Mouse (Mus musculus) G1E (cell line): ENCODE results near the gene Faf2. TPM values are rescaled to one million over a fixed set of nuclear protein-coding genes. Genes with fewer than 3 reads are reported as not detected.

Experiments used
- ATAC-seq: 2 replicates; pipeline ENCODE4 v1.8.0; 2016; ENCODE audit warnings: mild to moderate bottlenecking; ENCODE audit not compliant: insufficient number of reproducible peaks, poor library complexity, low FRiP score, severe bottlenecking; ENCODE audit errors: extremely low read depth
- DNase-seq: peaks from one replicate; pipeline ENCODE4 v3.0.0; 2012; ENCODE audit warnings: low spot score
- H3K27me3 ChIP-seq: 2 replicates; pipeline ENCODE4 v1.6.1; 2012; ENCODE audit warnings: mild to moderate bottlenecking, low read length, inconsistent platforms; ENCODE audit not compliant: insufficient read depth
- H3K36me3 ChIP-seq: replicated peaks from 2 replicates; pipeline ENCODE3; 2012; ENCODE audit warnings: mild to moderate bottlenecking, inconsistent platforms
- H3K4me1 ChIP-seq: 2 replicates; pipeline ENCODE4 v1.6.1; 2012; ENCODE audit warnings: low read depth, low read length, inconsistent platforms, mixed read lengths; ENCODE audit not compliant: insufficient read depth
- H3K4me3 ChIP-seq: 2 replicates; pipeline ENCODE4 v1.5.1; 2012; ENCODE audit warnings: low read depth, mild to moderate bottlenecking, inconsistent platforms, low read length, moderate library complexity, mixed read lengths
- H3K9me3 ChIP-seq: replicated peaks from 2 replicates; pipeline ENCODE4 v1.6.1; 2012; ENCODE audit warnings: inconsistent platforms
- CTCF ChIP-seq: IDR thresholded peaks from 2 replicates; pipeline ENCODE4 v1.5.1; 2012; ENCODE audit warnings: low read depth, low read length, inconsistent platforms, mixed read lengths
- GATA1 ChIP-seq: IDR thresholded peaks from 2 replicates; pipeline ENCODE4 v1.6.1; 2012; ENCODE audit warnings: borderline replicate concordance, low read length, inconsistent platforms, mixed read lengths
- GATA2 ChIP-seq: IDR thresholded peaks from 2 replicates; pipeline ENCODE4 v1.6.1; 2012; ENCODE audit warnings: low read depth, low read length, inconsistent platforms, borderline replicate concordance
- POLR2AphosphoS5 ChIP-seq: IDR thresholded peaks from 2 replicates; pipeline ENCODE4 v1.6.1; 2012; ENCODE audit warnings: low read depth, low read length, inconsistent platforms; ENCODE audit not compliant: insufficient replicate concordance
- TAL1 ChIP-seq: conservative IDR thresholded peaks from 2 replicates; pipeline ENCODE4 v1.6.1; 2012; ENCODE audit warnings: low read depth, low read length, inconsistent platforms, mixed read lengths
- polyA plus RNA-seq: library from polyadenylated mRNA; stranded (reverse); fragments of >175 nt; gene quantifications from 2 replicates; pipeline ENCODE4 v1.2.3, GENCODE M21; 2012
- total RNA-seq, 2 experiments: library from RNA; stranded (forward) in 1 of 2; stranded (reverse) in 1 of 2; fragments of 200-1000 nt in 1 of 2; fragments of >200 nt in 1 of 2; fragmentation: Nextera tagmentation in 1 of 2; gene quantifications; 2 replicates each; pipeline ENCODE4 v1.2.3; 2014 to 2017

The Faf2 gene
- total and polyA plus RNA-seq, 3 experiments = 14.5 to 80.9 (median 47.9) TPM

DNA sequence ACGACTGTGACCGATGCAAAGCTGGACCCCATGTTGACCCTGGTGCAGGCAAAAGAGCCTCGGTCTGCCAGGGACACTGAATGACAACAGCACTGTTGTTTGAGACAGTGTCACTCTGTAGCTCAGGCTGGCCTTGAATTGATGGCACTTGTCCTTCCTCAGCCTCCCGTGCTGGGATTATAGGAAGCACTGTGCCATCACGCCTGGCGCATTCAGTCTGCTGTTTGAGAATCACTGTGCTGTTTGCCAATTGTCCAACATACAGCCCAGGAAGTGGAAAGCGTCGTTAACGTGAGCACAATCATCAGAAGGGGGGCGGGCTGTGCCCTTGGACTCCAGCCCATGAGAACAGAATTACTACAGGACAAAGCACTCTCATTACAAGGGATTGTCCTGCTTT is 39.5 kb upstream of the Faf2 start:
- ATAC-seq = no peak
- Histone ChIP-seq H3K36me3 (peaks cover 98% of the 10 kb centered on the region), H3K4me3 (no peak overlapping the region), H3K9me3 (no peaks in the 10 kb centered on the region), H3K27me3 (no peaks in the 10 kb centered on the region), H3K4me1 (peaks cover 21% of the 10 kb centered on the region)
- DNase-seq = no peak
- TF ChIP-seq GATA2 (no peak), CTCF (no peak), POLR2AphosphoS5 (no peak), TAL1 (no peak), GATA1 (no peak)

DNA sequence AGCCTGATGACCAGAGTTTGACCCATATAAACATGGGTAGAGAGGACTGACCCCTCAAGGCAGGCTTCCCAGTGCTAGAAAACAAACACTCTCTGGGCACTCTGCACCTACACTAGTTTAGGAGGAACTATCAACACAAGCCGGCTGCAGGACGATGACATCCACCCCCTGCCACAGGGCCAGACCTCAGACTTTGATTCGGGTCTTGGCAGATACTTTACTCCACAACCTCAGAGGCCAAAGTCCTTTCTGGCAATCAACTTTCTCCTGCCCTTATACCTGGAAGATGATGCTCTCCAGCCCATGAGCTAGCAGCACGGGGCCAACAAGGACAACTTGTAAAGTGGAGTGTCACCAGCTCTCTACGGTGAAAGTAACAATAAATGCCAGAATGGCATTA is 38.7 kb upstream of the Faf2 start:
- peaks cover 18% of the 10 kb centered on the region for H3K4me1 ChIP-seq
- no peaks in the 10 kb centered on the region for H3K9me3 ChIP-seq
- no peak for DNase-seq
- H3K4me3 ChIP-seq = no peak overlapping the region
- no peaks in the 10 kb centered on the region for H3K27me3 ChIP-seq
- no peak for TF ChIP-seq POLR2AphosphoS5
- no peak for TF ChIP-seq CTCF
- TF ChIP-seq TAL1 = no peak
- TF ChIP-seq GATA2 = no peak
- TF ChIP-seq GATA1 = no peak
- ATAC-seq = no peak
- H3K36me3 ChIP-seq = peaks cover 98% of the 10 kb centered on the region

DNA sequence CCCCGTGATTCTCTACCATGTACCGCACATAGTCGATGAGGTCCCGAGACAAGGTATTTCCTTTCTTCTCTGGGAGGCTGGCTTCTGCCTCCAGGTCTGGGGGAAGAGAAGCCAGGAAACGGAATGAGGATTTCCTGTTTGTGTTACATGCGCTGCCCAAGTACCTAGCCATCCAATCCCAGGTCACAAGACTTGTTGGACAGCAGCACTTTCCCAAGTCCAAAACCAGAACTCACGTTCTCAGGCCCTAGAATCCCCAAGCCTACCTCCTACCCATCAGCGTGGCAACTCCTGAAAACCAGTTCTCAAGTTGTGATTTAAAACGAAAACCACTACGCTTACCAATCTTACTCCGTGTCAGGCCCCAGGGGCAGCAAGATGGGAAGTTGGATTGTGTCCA is 35.8 kb upstream of the Faf2 start:
- TF ChIP-seq GATA1 (no peak), TAL1 (no peak), CTCF (no peak), GATA2 (no peak), POLR2AphosphoS5 (no peak)
- Histone ChIP-seq H3K4me3 (no peak overlapping the region), H3K27me3 (no peaks in the 10 kb centered on the region), H3K9me3 (no peaks in the 10 kb centered on the region), H3K4me1 (peaks cover 22% of the 10 kb centered on the region), H3K36me3 (peaks cover 78% of the 10 kb centered on the region)
- no peak for ATAC-seq
- no peak for DNase-seq

DNA sequence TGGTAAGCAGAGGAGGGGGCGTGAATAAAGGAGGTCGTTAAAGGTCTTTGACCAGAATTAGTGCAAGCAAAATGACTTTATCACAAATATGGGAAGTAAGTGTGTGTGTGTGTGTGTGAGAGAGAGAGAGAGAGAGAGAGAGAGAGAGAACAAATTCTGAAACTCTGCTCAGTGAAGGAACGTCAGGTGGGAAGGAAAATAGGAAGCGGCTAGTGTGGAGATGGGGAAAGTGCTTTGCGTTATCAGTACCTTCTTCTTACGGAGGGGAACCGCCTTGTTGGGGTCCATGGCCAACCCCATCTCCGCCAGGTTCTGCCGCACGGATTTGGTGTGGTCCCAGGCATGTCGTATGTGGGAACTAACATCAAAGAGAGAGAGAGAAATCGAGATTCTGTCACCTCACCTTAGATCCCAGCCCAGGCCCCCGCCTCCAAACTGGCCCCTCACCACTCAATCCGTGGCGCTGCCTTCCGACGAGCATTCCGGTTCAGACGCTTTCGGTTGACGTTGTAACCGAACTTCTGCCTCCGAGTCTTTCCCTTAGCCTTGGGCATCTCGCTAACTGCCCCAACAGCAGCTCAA is 32.1 kb upstream of the Faf2 start:
- peak overlapping the region; percentile 96 for H3K4me3 ChIP-seq
- H3K27me3 ChIP-seq = no peaks in the 10 kb centered on the region
- peaks cover 35% of the 10 kb centered on the region for H3K4me1 ChIP-seq
- ATAC-seq (no peak), DNase-seq (no peak)
- no peaks in the 10 kb centered on the region for H3K9me3 ChIP-seq
- peaks cover 69% of the 10 kb centered on the region for H3K36me3 ChIP-seq
- TF ChIP-seq TAL1 (no peak), CTCF (no peak), GATA2 (no peak), GATA1 (no peak), POLR2AphosphoS5 (no peak)

DNA sequence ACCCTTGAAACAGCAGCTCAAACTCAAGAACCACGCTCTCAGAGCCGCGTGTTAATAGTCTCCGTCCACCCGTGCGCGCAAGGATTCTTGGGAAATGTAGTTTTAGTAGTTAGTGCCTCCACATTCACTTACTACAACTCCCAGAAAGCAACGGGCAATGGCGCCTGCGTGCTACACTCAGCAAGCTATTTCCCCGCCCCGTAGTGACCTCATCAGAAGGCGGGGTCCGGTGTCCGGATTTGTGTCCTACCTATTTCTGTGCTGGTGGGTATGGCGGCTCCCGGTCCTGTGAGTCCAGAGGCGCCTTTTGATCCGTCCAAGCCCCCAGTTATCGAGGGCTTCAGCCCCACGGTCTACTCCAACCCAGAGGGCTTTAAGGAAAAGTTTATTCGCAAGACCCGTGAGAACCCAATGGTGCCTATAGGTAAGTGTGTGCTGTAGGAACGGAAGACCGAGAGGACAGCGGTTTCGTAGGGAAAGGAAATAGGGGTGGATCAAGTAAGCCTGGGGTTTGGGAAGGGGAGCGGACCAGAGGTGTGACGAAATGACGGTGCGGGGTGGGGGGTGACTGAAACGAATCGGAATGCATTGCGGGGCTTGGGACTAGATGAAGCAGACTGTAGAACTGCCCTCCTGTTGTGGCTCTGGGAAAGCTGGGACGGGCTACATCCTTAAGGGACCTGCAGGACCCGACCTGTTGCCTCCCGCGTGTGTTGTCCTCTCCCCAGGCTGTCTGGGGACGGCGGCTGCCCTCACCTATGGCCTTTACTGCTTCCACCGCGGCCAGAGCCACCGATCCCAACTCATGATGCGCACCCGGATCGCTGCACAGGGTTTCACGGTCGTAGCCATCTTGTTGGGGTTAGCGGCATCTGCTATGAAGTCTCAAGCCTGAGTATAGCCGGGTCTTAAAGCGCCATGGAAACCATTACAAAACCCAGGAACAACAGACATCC is 31.3 kb upstream of the Faf2 start, which contains the start of the genes Nop16 and Higd2a:
Nop16 (minus strand) TSS at position 95 of the 956 bp plus-strand sequence.
Higd2a (plus strand) TSS at position 212 of the 956 bp plus-strand sequence.
- Histone ChIP-seq H3K36me3 (peaks cover 69% of the 10 kb centered on the region), H3K4me1 (peaks cover 36% of the 10 kb centered on the region), H3K4me3 (peak within 1 kb of the TSS; percentile 96), H3K9me3 (no peaks in the 10 kb centered on the region), H3K27me3 (no peaks in the 10 kb centered on the region)
- peak; percentile 85 for DNase-seq
- TF ChIP-seq TAL1 (no peak), POLR2AphosphoS5 (no peak), GATA2 (no peak), CTCF (no peak), GATA1 (no peak)
- ATAC-seq = peak; percentile 94

DNA sequence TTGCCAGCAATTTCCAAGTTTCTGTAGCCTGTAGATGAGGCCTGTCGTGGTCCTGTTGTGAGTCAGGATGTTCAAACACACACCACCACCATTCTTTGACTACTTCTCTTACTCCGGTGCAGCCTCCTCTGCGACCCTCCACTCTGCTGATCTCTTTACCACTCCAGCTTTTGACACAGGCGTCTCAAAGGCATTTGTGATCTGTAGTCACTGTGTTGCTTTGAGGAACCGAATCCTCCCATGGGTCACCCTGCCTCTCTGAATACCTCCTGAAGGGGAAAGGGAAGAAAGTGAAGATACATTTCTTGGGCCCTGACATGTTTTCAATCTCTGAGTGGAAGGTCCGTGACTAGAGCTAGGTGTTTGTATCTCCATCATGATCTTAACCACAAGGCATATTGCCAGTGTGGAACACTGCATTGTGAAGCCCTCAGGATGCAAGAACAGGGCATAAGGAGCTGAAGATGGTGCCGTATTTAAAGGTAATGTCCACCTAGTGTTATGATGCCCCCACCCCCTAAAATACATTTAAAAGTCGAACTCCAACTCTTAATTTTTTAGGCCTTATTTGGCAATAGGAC is 29.7 kb upstream of the Faf2 start:
- Histone ChIP-seq H3K4me1 (peaks cover 43% of the 10 kb centered on the region), H3K9me3 (no peaks in the 10 kb centered on the region), H3K27me3 (no peaks in the 10 kb centered on the region), H3K4me3 (no peak overlapping the region; the same call in 1 of the 2 replicates), H3K36me3 (peaks cover 70% of the 10 kb centered on the region)
- no peak for TF ChIP-seq GATA1
- TF ChIP-seq TAL1 = no peak
- TF ChIP-seq GATA2 = no peak
- no peak for TF ChIP-seq POLR2AphosphoS5
- TF ChIP-seq CTCF = no peak
- ATAC-seq (no peak), DNase-seq (no peak)
